Mouse (Mus musculus): ENCODE measurements around the gene Gna11.

GRCm38 (mm10) chr10:81491018-81491417, 54.0 kb downstream of the Gna11 start:
- no peak for TF ChIP-seq POLR2A (IDR thresholded peaks at IDR 0.05; ENCODE audit: insufficient read depth, low read length)
- no peak for TF ChIP-seq CTCF (IDR thresholded peaks at IDR 0.05; ENCODE audit: low read depth, low read length)
